Mouse (Mus musculus) MEL (cell line): ENCODE data around the gene Tdrd7.

ENCODE experiments used
- E2F4 ChIP-seq: IDR thresholded peaks from 2 replicates; pipeline ENCODE4 v1.6.1; 2011; ENCODE audit warnings: low read depth, low read length, improper control_type of control experiment, borderline replicate concordance
- SIN3A ChIP-seq: IDR thresholded peaks from 2 replicates; pipeline ENCODE4 v1.6.1; 2012; ENCODE audit warnings: low read length, improper control_type of control experiment, inconsistent platforms
- TAL1 ChIP-seq: IDR thresholded peaks from 2 replicates; pipeline ENCODE4 v1.6.1; 2012; ENCODE audit warnings: mild to moderate bottlenecking, inconsistent platforms, low read length, moderate library complexity, mixed read lengths
- ZC3H11A ChIP-seq: IDR thresholded peaks from 2 replicates; pipeline ENCODE4 v1.6.1; 2012; ENCODE audit warnings: low read depth, mild to moderate bottlenecking, inconsistent platforms, low read length, improper control_type of control experiment

DNA sequence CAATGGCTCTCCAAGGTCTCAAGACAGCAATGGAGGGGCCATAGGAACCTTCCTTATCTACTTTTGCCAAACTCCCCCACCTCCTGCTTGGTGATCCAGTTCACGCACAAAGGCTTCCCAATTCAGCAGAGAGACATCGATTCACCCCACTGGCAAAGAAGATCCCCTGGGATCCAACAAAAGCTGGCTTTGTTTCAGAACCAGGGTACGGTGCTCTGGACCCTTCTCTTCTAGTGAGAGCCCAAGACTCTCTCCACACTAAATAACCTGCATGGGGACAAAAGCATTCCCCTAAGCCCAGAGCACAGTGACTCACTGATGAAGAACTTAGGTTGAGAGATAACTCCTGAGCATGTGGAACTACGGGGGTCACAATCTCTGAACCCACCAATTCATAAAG is 9.9 kb upstream of the Tdrd7 start:
- TF ChIP-seq SIN3A (no peak), E2F4 (no peak), TAL1 (no peak), ZC3H11A (no peak)
